16 mouse cellular contexts compared by ENCODE assay signal in the genomic region with DNA sequence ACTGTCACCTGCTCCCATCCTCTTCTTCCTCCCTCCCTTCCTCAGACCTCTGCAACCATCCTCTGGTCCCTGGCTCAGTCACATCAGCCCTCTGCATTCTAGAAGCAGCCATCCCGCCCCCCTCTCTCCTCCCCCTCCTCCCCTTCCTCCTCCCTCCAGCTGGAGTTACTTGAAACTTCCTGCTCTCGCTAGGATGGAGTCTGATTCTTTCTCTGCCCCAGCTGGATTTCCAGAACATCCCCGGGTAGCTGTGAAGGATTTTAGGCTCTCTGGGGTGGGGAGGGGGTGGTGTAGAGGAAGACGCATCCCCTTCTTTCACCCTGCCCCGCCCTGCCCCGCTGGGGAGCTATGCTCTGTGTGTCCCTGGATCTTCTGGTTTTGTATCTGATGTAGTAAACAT. TPM values are rescaled to one million over a fixed set of nuclear protein-coding genes. Genes with fewer than 3 reads are reported as not detected.
A peak's percentile ranks its signal among the peaks of the same experiment; 100 is the strongest.
DNase-seq lines count a peak whose midpoint lies in the region; ATAC-seq and TF ChIP-seq lines count a peak whose summit lies in the region.
"Had no signal": no experiment of that assay in that cellular context is flagged by ENCODE, and none has a peak within 500 bp of the region (broad histone marks: within the 10 kb centered on the region; RNA-seq: fewer than 3 reads in every experiment).

No protein-coding gene starts in this region.

- H3K4me3 ChIP-seq in kidney, embryonic 14.5 days (ENCODE audit: low read length) = no peak overlapping the region
- no peak overlapping the region for H3K4me3 ChIP-seq in stomach, embryonic 14.5 days (ENCODE audit: low read depth, low read length)
- H3K4me3 ChIP-seq in stomach, postnatal 0 days (ENCODE audit: low read depth, low read length) = no peak overlapping the region
- no peak overlapping the region for H3K4me3 ChIP-seq in intestine, embryonic 16.5 days (ENCODE audit: low read length)
- H3K4me3 ChIP-seq: erythroblast, embryonic 14.5 days had no signal

- WGBS in kidney, embryonic 14.5 days = 29% methylated on average over 6 of the region's 6 CpGs
- 12% methylated on average over 6 of the region's 6 CpGs for WGBS in stomach, embryonic 14.5 days
- WGBS in stomach, postnatal 0 days = 29% methylated on average over 6 of the region's 6 CpGs
- 29% methylated on average over 6 of the region's 6 CpGs for WGBS in intestine, embryonic 16.5 days

- H3K27ac ChIP-seq in kidney, embryonic 14.5 days (ENCODE audit: low read depth, low read length) = no peak overlapping the region
- 0 out of 2 replicates have a peak overlapping the region, but pooled peaks have one; percentile 21 for H3K27ac ChIP-seq in stomach, embryonic 14.5 days (ENCODE audit: low read length)
- no peak overlapping the region; the same call in 1 of the 2 replicates for H3K27ac ChIP-seq in stomach, postnatal 0 days (replicated peaks)
- peak overlapping the region; percentile 37; the same call in 1 of the 2 replicates for H3K27ac ChIP-seq in intestine, embryonic 16.5 days (ENCODE audit: low read length)
- H3K27ac ChIP-seq: macrophage had no signal

- no peaks in the 10 kb centered on the region for H3K27me3 ChIP-seq in kidney, embryonic 14.5 days (ENCODE audit: control insufficient read depth, insufficient read depth, low read length)
- H3K27me3 ChIP-seq in stomach, embryonic 14.5 days (ENCODE audit: control insufficient read depth, insufficient read depth, low read length) = no peaks in the 10 kb centered on the region
- no peaks in the 10 kb centered on the region for H3K27me3 ChIP-seq in stomach, postnatal 0 days (ENCODE audit: control insufficient read depth, insufficient read depth, low read length)
- H3K27me3 ChIP-seq in intestine, embryonic 16.5 days (replicated peaks; ENCODE audit: control insufficient read depth, insufficient read depth, low read length) = no peaks in the 10 kb centered on the region

- TF ChIP-seq CTCF in stomach, postnatal 0 days (IDR thresholded peaks at IDR 0.05; ENCODE audit: low read depth) = no peak

- H3K36me3 ChIP-seq in kidney, embryonic 14.5 days (ENCODE audit: control insufficient read depth, insufficient read depth, low read length) = peaks cover 3% of the 10 kb centered on the region; the same call in 1 of the 2 replicates
- H3K36me3 ChIP-seq in stomach, embryonic 14.5 days (ENCODE audit: control insufficient read depth, insufficient read depth, low read length) = no peaks in the 10 kb centered on the region
- no peaks in the 10 kb centered on the region for H3K36me3 ChIP-seq in stomach, postnatal 0 days (ENCODE audit: control insufficient read depth, insufficient read depth, low read length)
- H3K36me3 ChIP-seq in intestine, embryonic 16.5 days (ENCODE audit: control insufficient read depth, insufficient read depth, low read length) = no peaks in the 10 kb centered on the region

- TF ChIP-seq EP300 in stomach, postnatal 0 days (optimal IDR thresholded peaks at IDR 0.05) = no peak

- H3K4me2 ChIP-seq in kidney, embryonic 14.5 days (replicated peaks; ENCODE audit: low read depth, low read length) = no peak overlapping the region
- no peak overlapping the region for H3K4me2 ChIP-seq in stomach, embryonic 14.5 days (replicated peaks; ENCODE audit: low read depth, low read length)
- no peak overlapping the region for H3K4me2 ChIP-seq in stomach, postnatal 0 days (replicated peaks; ENCODE audit: low read depth)
- H3K4me2 ChIP-seq in intestine, embryonic 16.5 days (ENCODE audit: low read depth, low read length) = no peak overlapping the region
- H3K4me2 ChIP-seq: liver, embryonic 11.5 days had no signal

- H3K9me3 ChIP-seq in kidney, embryonic 14.5 days (ENCODE audit: control insufficient read depth, low read length) = no peaks in the 10 kb centered on the region
- no peaks in the 10 kb centered on the region for H3K9me3 ChIP-seq in stomach, embryonic 14.5 days (ENCODE audit: control insufficient read depth, low read depth, low read length)
- no peaks in the 10 kb centered on the region for H3K9me3 ChIP-seq in stomach, postnatal 0 days (ENCODE audit: control insufficient read depth, low read length)
- no peaks in the 10 kb centered on the region for H3K9me3 ChIP-seq in intestine, embryonic 16.5 days (ENCODE audit: control insufficient read depth, low read length)

- no peak for DNase-seq in kidney, adult 11 months
- DNase-seq in stomach, postnatal 0 days (ENCODE audit: low spot score) = no peak
- DNase-seq in right cerebral cortex, postnatal 36 days (ENCODE audit: low spot score in 2 of 2) = no peak
- no peak for DNase-seq in layer of hippocampus, postnatal 14 days (ENCODE audit: low spot score in 2 of 2)
- DNase-seq: adrenal gland, adult 2 months; cerebellum, adult 9-10 months; heart, adult 11 months; heart, postnatal 10 days; thymus, postnatal 14 days had no signal

- H3K4me1 ChIP-seq in kidney, embryonic 14.5 days (ENCODE audit: control insufficient read depth, insufficient read depth, low read length) = peaks cover 10% of the 10 kb centered on the region; the same call in 1 of the 2 replicates
- H3K4me1 ChIP-seq in stomach, embryonic 14.5 days (ENCODE audit: control insufficient read depth, insufficient read depth, low read length) = peaks cover 14% of the 10 kb centered on the region; the same call in 1 of the 2 replicates
- H3K4me1 ChIP-seq in stomach, postnatal 0 days (replicated peaks; ENCODE audit: control insufficient read depth, insufficient read depth) = no peaks in the 10 kb centered on the region
- peaks cover 8% of the 10 kb centered on the region for H3K4me1 ChIP-seq in intestine, embryonic 16.5 days (ENCODE audit: control insufficient read depth, insufficient read depth, low read length)

- ATAC-seq in kidney, embryonic 14.5 days (ENCODE audit: low FRiP score, low TSS enrichment) = peak; percentile 33; the same call in 1 of the 2 replicates
- no peak; the same call in 1 of the 2 replicates for ATAC-seq in stomach, embryonic 14.5 days (ENCODE audit: insufficient number of reproducible peaks, insufficient read depth, low FRiP score, low read depth)
- ATAC-seq in stomach, postnatal 0 days (ENCODE audit: low FRiP score, low TSS enrichment) = no peak
- ATAC-seq in intestine, embryonic 16.5 days = no peak
- ATAC-seq: inflammation-experienced regulatory T-cells, adult 6 months had no signal

- H3K9ac ChIP-seq in kidney, embryonic 14.5 days (ENCODE audit: low read depth, low read length) = no peak overlapping the region
- no peak overlapping the region for H3K9ac ChIP-seq in stomach, embryonic 14.5 days (replicated peaks; ENCODE audit: low read depth, low read length)
- no peak overlapping the region for H3K9ac ChIP-seq in stomach, postnatal 0 days (ENCODE audit: low read length)
- no peak overlapping the region; the same call in 1 of the 2 replicates for H3K9ac ChIP-seq in intestine, embryonic 16.5 days (ENCODE audit: low read depth, low read length)

RNA-seq across cellular contexts. Expression of gene Spock2, which starts 27.5 kb away (rescaled TPM):
- polyA plus RNA-seq in kidney, embryonic 14.5 days (2014; fragmentation: Nextera tagmentation; extraction: Ambion mirVana) = 35.7 and 51.3 TPM in 2 replicates
- 3.8 and 5.7 TPM in 2 replicates for polyA plus RNA-seq in stomach, embryonic 14.5 days (2014; fragmentation: Nextera tagmentation; extraction: Ambion mirVana)
- polyA plus RNA-seq in stomach, postnatal 0 days (2015; fragmentation: Nextera tagmentation; extraction: Ambion mirVana) = 3.6 and 4.1 TPM in 2 replicates
- 3.4 and 3.6 TPM in 2 replicates for polyA plus RNA-seq in intestine, embryonic 16.5 days (2015; fragmentation: Nextera tagmentation; extraction: Ambion mirVana)
- total RNA-seq in layer of hippocampus, postnatal 14 days (2021) = 100 to 1,000 TPM; 497 to 522 TPM
- polyA plus RNA-seq: macrophage had no signal

Comparison
In these comparisons a context has a peak if more than half of its experiments do, and no peak if none do; other contexts are left out.
1. H3K27ac ChIP-seq: peak in stomach, embryonic 14.5 days (single experiment) and intestine, embryonic 16.5 days (single experiment); none in kidney, embryonic 14.5 days (single experiment) and stomach, postnatal 0 days (single experiment).